In genomic region chr5:127441963-127442362, GRCm38 (mm10) we compare ENCODE assay signal across 24 mouse cellular contexts.
DNase-seq lines count a peak whose midpoint lies in the region; ATAC-seq and TF ChIP-seq lines count a peak whose summit lies in the region.
"Had no signal": no experiment of that assay in that cellular context is flagged by ENCODE, and none has a peak within 500 bp of the region (broad histone marks: within the 10 kb centered on the region; RNA-seq: fewer than 3 reads in every experiment).

No protein-coding gene starts in this region.

- H3K9ac ChIP-seq in forebrain, embryonic 13.5 days, result no peak overlapping the region
- no peak overlapping the region; the same call in 1 of the 2 replicates for H3K9ac ChIP-seq in forebrain, embryonic 14.5 days (ENCODE audit: low read length)
- H3K9ac ChIP-seq in midbrain, embryonic 12.5 days (replicated peaks), result no peak overlapping the region; the same call in 1 of the 2 replicates
- H3K9ac ChIP-seq: heart, embryonic 13.5 days; limb, embryonic 12.5 days; liver, embryonic 15.5 days; lung, embryonic 14.5 days; neural tube, embryonic 13.5 days; stomach, embryonic 15.5 days had no signal

- H3K36me3 ChIP-seq in forebrain, embryonic 13.5 days (ENCODE audit: poor library complexity, severe bottlenecking), result no peaks in the 10 kb centered on the region
- H3K36me3 ChIP-seq in forebrain, embryonic 14.5 days (ENCODE audit: control insufficient read depth, insufficient read depth, low read length), result no peaks in the 10 kb centered on the region
- H3K36me3 ChIP-seq in midbrain, embryonic 12.5 days, result no peaks in the 10 kb centered on the region
- H3K36me3 ChIP-seq: heart, embryonic 13.5 days; limb, embryonic 12.5 days; liver, embryonic 15.5 days; neural tube, embryonic 13.5 days; stomach, embryonic 15.5 days had no signal

- no peak for TF ChIP-seq CTCF in brain, embryonic 14.5 days (IDR thresholded peaks at IDR 0.05; ENCODE audit: borderline replicate concordance, extremely low read depth, insufficient read depth, insufficient read length)

- H3K4me3 ChIP-seq in forebrain, embryonic 13.5 days, result no peak overlapping the region
- H3K4me3 ChIP-seq in forebrain, embryonic 14.5 days (ENCODE audit: low read depth, low read length), result no peak overlapping the region
- H3K4me3 ChIP-seq in midbrain, embryonic 12.5 days, result no peak overlapping the region
- H3K4me3 ChIP-seq: gastrocnemius, adult 2 months; heart, embryonic 13.5 days; limb, embryonic 12.5 days; liver, embryonic 15.5 days; neural tube, embryonic 13.5 days; stomach, embryonic 15.5 days had no signal

- no peaks in the 10 kb centered on the region for H3K27me3 ChIP-seq in forebrain, embryonic 13.5 days
- no peaks in the 10 kb centered on the region for H3K27me3 ChIP-seq in forebrain, embryonic 14.5 days (replicated peaks; ENCODE audit: control insufficient read depth, insufficient read depth, low read length)
- no peaks in the 10 kb centered on the region for H3K27me3 ChIP-seq in midbrain, embryonic 12.5 days
- H3K27me3 ChIP-seq: heart, embryonic 13.5 days; limb, embryonic 12.5 days; liver, embryonic 15.5 days; neural tube, embryonic 13.5 days; stomach, embryonic 15.5 days had no signal

- no peak overlapping the region for H3K4me2 ChIP-seq in forebrain, embryonic 13.5 days
- H3K4me2 ChIP-seq in forebrain, embryonic 14.5 days (ENCODE audit: low read length), result no peak overlapping the region
- no peak overlapping the region for H3K4me2 ChIP-seq in midbrain, embryonic 12.5 days (replicated peaks)
- H3K4me2 ChIP-seq: heart, embryonic 13.5 days; limb, embryonic 12.5 days; liver, embryonic 15.5 days; lung, embryonic 14.5 days; neural tube, embryonic 13.5 days; stomach, embryonic 15.5 days had no signal

- peak overlapping the region; percentile 25; the same call in 1 of the 2 replicates for H3K27ac ChIP-seq in forebrain, embryonic 13.5 days
- H3K27ac ChIP-seq in forebrain, embryonic 14.5 days (ENCODE audit: low read depth, low read length), result no peak overlapping the region
- peak overlapping the region; percentile 60 for H3K27ac ChIP-seq in midbrain, embryonic 12.5 days (replicated peaks)
- H3K27ac ChIP-seq: gastrocnemius, adult 2 months; heart, embryonic 13.5 days; kidney, postnatal 0 days; limb, embryonic 12.5 days; liver, embryonic 15.5 days; neural tube, embryonic 13.5 days; stomach, embryonic 15.5 days had no signal

- peaks cover 6% of the 10 kb centered on the region; the same call in 1 of the 2 replicates for H3K9me3 ChIP-seq in forebrain, embryonic 13.5 days (replicated peaks)
- no peaks in the 10 kb centered on the region; the same call in 1 of the 2 replicates for H3K9me3 ChIP-seq in forebrain, embryonic 14.5 days (replicated peaks; ENCODE audit: control insufficient read depth, low read length)
- H3K9me3 ChIP-seq in midbrain, embryonic 12.5 days, result no peaks in the 10 kb centered on the region
- H3K9me3 ChIP-seq: liver, embryonic 15.5 days; stomach, embryonic 15.5 days had no signal

- H3K4me1 ChIP-seq in forebrain, embryonic 13.5 days, result peaks cover 9% of the 10 kb centered on the region
- no peaks in the 10 kb centered on the region for H3K4me1 ChIP-seq in forebrain, embryonic 14.5 days (ENCODE audit: control insufficient read depth, insufficient read depth, low read length)
- H3K4me1 ChIP-seq in midbrain, embryonic 12.5 days, result peaks cover 10% of the 10 kb centered on the region
- H3K4me1 ChIP-seq: heart, embryonic 13.5 days; limb, embryonic 12.5 days; liver, embryonic 15.5 days; stomach, embryonic 15.5 days had no signal

- no peak for ATAC-seq in forebrain, embryonic 13.5 days
- ATAC-seq in forebrain, embryonic 14.5 days, result no peak
- ATAC-seq in midbrain, embryonic 12.5 days (ENCODE audit: low FRiP score, low read depth), result peak; percentile 27; the same call in 1 of the 2 replicates
- ATAC-seq: intestine, embryonic 16.5 days had no signal

- WGBS in forebrain, embryonic 13.5 days, result 21% methylated on average over 10 of the region's 10 CpGs
- 15% methylated on average over 10 of the region's 10 CpGs for WGBS in forebrain, embryonic 14.5 days
- 26% methylated on average over 10 of the region's 10 CpGs for WGBS in midbrain, embryonic 12.5 days

- no peak for TF ChIP-seq POLR2A in brain, embryonic 14.5 days (IDR thresholded peaks at IDR 0.05; ENCODE audit: borderline replicate concordance, extremely low read depth, insufficient read depth, insufficient read length, poor library complexity, severe bottlenecking)

- DNase-seq in forebrain, embryonic 14.5 days (ENCODE audit: low spot score), result no peak
- peak; percentile 57 for DNase-seq in brain, embryonic 14.5 days (ENCODE audit: low read depth)
- peak; percentile 27 for DNase-seq in retina, embryonic 14.5 days (ENCODE audit: low spot score)
- DNase-seq in thymus, postnatal 10 days (ENCODE audit: low spot score in 2 of 2), result no peak
- DNase-seq in gastrocnemius, postnatal 4 days (ENCODE audit: low spot score in 2 of 2), result no peak
- DNase-seq: adrenal gland, postnatal 25 days; B cell, adult 2 months; cerebellum, adult 2 months; cerebellum, postnatal 14 days; gastrocnemius, adult 2 months; heart, postnatal 10 days; kidney, adult 8-10 months; lung, embryonic 14.5 days; right cerebral cortex, postnatal 25 days; thymus, postnatal 25 days had no signal

Comparison
In these comparisons a context has a peak if more than half of its experiments do, and no peak if none do; other contexts are left out.
1. DNase-seq: peak in brain, embryonic 14.5 days (single experiment) and retina, embryonic 14.5 days (single experiment); none in forebrain, embryonic 14.5 days (single experiment), thymus, postnatal 10 days (0 of 2) and gastrocnemius, postnatal 4 days (0 of 2).